Mouse (Mus musculus) brain, embryonic 14.5 days (tissue): ENCODE results near the gene Cdc25b.

Source experiments
- CTCF ChIP-seq: fragments of 200-500 bp; IDR thresholded peaks from 2 replicates; pipeline ENCODE4 v1.5.1; 2012; ENCODE audit warnings: inconsistent platforms, mild to moderate bottlenecking, moderate library complexity, borderline replicate concordance; ENCODE audit not compliant: insufficient read depth, insufficient read length; ENCODE audit errors: extremely low read depth
- POLR2A ChIP-seq: fragments of 200-500 bp; IDR thresholded peaks from 2 replicates; pipeline ENCODE4 v1.6.1; 2012; ENCODE audit warnings: mild to moderate bottlenecking, inconsistent platforms, borderline replicate concordance; ENCODE audit not compliant: poor library complexity, insufficient read depth, insufficient read length, severe bottlenecking; ENCODE audit errors: extremely low read depth

GRCm38 (mm10) chr2:131215941-131216858 is 29.5 kb downstream of the Cdc25b start:
- TF ChIP-seq POLR2A: no peak
- TF ChIP-seq CTCF: no peak
